Mouse (Mus musculus): ENCODE results near the gene Dapk2. TPM values are rescaled to one million over a fixed set of nuclear protein-coding genes. Genes with fewer than 3 reads are reported as not detected.

Gene Dapk2
- total RNA-seq, 2 experiments from 2014 or later, result 0.61 to 1.4 TPM

DNA sequence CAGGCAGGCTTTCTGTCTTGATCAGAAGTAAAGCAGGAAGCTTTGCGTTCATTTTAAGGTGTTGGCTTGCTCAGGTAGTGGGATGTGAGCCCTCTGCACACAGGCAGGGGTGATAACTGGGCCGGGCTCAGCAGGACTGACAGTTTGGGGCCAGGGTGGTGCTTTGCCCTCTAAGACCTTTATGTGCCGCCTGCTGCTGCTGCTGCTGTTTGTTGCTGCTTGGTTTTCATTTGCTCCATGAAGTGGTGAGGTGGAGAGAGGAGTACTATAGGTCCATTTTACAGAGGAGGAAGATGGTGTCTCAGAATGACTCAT is 24.6 kb downstream of the Dapk2 start:
- no peak for DNase-seq (ENCODE audit: extremely low spot score in 1 of 2, low spot score in 1 of 2)

DNA sequence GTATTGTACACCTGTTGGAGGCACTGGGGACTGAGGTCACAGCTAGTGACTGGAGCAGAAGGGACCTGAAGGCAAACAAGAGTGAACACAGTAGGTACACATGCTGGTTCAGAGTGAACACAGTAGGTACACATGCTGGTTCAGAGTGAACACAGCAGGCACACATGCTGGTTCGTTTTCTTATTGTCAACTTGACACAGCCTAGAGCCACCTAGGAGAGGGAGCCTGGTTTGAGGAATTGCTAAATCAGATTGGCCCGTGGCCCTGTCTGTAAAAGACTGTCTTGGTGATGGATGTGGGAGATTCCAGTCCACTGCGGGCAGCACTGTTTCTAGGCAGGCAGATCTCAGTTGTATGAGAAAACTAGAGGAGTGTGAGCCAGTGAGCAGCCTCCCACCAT is 25.0 kb downstream of the Dapk2 start:
- no peak for DNase-seq (ENCODE audit: extremely low spot score in 1 of 2, low spot score in 1 of 2)

DNA sequence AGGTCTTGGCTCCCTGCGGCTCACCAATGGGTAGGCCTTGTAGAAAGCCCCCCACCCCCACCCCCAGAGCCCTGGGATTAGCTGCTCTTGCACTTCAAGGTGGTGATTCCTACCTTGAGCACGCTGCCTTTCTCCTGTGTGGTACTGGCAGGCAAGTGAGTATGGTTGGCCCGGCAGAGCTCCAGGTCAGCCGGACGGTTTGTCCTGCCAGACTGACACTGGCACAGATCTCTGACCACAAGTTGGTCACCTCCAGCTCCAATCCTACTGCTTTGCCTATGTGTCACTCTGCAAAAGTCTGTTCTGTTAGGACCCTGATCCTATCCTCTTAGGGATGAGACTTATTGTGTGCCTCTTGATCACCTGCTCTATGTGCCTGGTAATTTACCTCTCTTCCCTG is 26.5 kb downstream of the Dapk2 start:
- DNase-seq (ENCODE audit: extremely low spot score in 1 of 2, low spot score in 1 of 2), result no peak

- DNase-seq (ENCODE audit: extremely low spot score in 1 of 2, low spot score in 1 of 2), result no peak
These were observed 28.4 kb downstream of the Dapk2 start for GRCm38 (mm10) chr9:66186426-66186825.

DNA sequence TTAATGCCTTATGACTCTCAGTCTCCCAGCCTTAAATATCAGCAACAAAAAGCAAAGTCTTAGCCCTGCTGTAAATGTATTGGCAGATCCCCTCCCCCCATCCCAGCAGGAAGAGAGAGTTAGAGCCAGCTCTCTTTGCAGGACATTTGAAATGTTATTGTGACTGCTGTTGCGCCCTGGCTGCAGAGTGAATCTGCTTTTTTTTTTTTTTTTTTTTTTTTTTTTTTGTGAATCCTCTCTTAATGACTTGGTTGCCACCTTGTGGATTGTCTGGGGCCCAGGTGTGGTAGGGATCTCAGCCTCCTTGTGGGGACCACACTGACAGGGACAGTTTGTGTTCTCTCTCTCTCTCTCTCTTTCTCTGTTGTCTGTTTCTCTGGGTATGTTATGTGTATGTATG is 31.0 kb downstream of the Dapk2 start:
- DNase-seq (ENCODE audit: extremely low spot score in 1 of 2, low spot score in 1 of 2), result no peak

DNA sequence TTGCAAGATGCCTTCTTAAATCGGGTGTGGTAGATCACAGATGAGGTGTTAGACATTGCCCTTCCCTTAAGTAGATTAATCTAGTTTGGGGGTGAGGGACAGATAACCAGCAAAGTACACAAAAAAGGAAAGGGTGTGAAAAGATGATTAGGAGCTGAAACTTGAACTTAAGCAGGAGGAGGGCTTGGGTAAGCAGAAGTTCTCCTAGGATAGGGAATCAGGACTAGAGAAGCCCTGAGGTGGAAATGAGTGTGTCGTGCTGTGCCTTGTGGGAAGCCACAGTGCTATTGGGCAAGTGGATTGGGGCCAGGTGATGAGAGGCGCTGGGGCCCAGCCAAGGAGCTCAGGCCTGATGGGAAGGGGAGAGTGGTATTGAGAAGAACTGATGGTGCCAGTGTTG is 36.0 kb downstream of the Dapk2 start:
- no peak for DNase-seq (ENCODE audit: extremely low spot score in 1 of 2, low spot score in 1 of 2)

DNA sequence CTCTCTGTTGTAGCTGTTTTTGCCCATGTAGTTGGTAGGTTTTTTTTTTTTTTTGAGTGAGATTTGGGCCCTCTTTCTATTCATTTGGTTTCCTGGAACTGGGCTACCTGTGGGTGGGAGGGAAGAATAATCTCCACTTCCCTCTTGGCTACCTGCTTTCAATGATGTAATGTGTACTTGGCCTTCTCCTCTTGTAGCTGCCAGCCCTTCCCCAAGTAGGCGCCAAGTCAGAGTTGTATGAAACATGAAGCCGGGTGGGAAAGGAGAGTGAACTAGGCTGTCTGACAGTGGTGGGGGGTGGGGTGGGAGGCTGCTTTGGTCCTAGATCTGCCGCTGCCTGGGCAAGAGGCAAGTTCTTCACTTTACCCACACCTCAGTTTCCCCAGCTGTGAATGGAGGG is 38.5 kb downstream of the Dapk2 start:
- DNase-seq (ENCODE audit: extremely low spot score in 1 of 2, low spot score in 1 of 2), result no peak

GRCm38 (mm10) chr9:66198533-66198932 is 40.5 kb downstream of the Dapk2 start:
- DNase-seq (ENCODE audit: extremely low spot score in 1 of 2, low spot score in 1 of 2), result no peak

DNA sequence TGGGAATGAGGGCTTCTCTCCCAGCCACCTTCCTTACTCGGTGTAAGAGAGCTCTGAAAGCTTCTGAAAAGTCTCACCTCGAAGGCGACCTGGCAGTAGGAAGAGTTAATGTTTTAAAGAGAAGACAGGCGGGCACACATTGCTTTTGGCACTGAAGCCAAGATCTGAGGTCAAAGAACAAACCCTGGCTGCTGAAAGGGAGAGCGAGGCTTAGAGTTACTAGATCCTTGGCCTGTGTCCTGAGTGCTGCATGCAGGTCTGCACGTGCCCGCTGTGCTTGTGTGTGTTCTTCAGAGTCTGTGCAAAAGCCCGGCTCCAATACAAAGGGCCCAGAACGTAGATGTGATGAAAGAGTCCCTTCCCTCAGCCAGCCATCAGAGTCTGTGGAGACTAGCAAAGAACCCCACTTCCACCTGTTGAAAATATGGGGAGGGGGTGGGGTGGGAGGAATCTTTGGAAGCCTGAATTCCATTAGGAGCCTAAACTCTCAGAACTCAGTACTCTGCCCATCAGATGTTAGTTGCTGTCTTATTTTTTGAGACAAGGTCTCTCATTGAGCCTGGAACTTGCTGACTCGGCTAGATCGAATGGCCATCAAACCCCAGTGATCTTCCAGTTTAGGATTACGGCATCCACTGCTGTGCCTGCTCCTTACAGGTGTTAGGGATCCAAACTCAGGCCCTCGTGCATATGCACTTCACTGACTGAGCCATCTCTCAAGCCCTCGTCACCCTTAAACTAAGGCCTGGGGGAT is 41.8 kb downstream of the Dapk2 start:
- no peak for DNase-seq (ENCODE audit: extremely low spot score in 1 of 2, low spot score in 1 of 2)

DNA sequence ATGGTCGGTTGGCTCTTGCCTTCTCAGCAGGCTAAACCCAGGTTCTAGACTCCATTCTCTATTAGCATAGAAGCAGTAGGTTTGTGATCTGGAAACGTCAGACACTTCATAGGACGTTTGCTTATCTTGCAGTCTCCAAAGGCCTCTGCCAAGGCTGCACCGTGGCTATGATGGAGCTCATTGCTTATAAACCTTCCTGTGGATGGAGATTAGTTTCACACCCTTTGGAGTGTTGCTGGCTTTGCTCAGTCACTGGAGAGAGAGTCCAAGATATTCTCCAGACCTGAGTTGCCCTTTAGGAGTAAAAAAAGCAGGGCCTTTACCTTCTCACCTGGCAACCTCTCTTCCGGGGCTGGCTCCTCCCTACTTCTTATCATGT is 42.4 kb downstream of the Dapk2 start:
- DNase-seq (ENCODE audit: extremely low spot score in 1 of 2, low spot score in 1 of 2), result no peak

GRCm38 (mm10) chr9:66201665-66202064 is 43.6 kb downstream of the Dapk2 start:
- no peak for DNase-seq (ENCODE audit: extremely low spot score in 1 of 2, low spot score in 1 of 2)

GRCm38 (mm10) chr9:66202463-66202862 is 44.4 kb downstream of the Dapk2 start:
- DNase-seq (ENCODE audit: extremely low spot score in 1 of 2, low spot score in 1 of 2), result no peak

DNA sequence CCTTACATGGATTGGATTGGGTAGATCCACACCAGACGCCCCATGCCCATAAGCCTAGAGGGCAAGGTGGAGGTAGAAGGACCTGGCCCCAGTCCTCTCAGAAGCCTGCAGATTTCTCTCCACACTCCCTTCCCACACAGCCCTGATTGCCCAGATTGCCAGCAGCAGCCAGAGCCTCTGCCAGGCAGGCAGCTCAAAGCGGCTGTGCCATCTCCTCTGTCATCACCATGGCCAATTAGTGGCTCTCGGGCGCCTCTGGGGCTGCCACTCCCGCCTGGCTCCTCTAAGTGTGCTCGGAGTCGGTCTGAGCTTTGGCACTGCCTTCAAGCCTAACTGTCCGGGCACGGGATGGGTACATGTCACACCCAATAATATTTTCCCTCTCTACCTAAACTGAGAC is 47.7 kb downstream of the Dapk2 start:
- DNase-seq (ENCODE audit: extremely low spot score in 1 of 2, low spot score in 1 of 2), result peak; percentile 12 to 14

DNA sequence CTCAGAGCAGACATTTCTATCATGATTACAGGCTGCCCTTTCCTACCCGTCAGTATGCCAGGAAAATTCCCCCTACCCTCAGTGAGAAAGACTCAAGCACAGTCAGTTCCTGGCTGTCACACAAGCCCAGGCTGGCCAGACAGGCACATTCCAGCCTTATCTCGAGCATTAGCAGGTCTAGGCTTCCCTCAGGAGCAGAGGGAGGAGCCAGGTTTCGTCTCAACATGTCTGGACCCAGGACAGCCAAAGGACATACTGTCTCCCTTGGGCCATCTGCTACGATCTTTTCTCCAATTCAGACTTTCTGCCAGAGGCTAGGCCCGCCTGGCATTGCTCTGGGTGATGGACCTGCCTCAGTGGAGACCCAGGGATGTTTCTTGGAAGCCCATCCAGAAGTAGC is 48.8 kb downstream of the Dapk2 start:
- no peak for DNase-seq (ENCODE audit: extremely low spot score in 1 of 2, low spot score in 1 of 2)

DNA sequence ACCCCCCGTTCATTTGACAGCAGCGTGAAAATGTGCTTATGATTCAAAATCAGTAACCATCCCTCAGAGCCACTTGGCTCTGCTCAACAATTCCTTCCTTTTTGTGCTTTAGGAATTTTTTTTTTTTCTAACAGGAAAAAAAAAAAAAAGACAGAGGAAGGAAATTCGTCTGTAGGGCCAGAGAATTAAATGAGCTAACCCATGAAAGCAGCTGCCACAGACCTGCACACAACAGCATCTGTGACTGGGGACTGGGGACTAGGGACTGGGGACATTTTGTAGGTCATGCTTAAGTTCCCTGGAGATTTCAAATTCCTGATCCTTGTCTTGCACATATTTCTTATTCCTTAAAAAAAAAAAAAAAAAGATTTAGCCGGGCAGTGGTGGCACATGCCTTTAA is 53.4 kb downstream of the Dapk2 start:
- no peak for DNase-seq (ENCODE audit: extremely low spot score in 1 of 2, low spot score in 1 of 2)

DNA sequence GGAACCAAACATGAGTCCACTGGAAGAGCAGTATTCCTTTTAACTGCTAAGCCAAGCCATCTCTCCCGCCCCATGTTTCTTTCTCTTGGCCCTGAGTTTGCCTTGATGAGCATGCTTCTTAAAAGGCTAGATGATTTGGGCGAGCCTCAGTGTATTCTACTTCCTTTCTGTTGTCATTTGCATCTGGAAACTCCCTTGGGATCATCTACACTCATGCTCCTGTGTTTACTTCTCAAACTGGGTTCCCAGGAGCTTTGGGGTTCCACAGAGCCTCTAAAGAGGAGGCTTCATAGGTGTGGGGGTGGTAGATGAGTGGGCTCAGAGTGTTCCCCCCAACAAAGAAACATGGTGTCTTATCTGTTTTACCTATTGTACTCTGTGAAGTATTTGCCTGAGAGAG is 54.1 kb downstream of the Dapk2 start:
- DNase-seq (ENCODE audit: extremely low spot score in 1 of 2, low spot score in 1 of 2), result no peak

DNA sequence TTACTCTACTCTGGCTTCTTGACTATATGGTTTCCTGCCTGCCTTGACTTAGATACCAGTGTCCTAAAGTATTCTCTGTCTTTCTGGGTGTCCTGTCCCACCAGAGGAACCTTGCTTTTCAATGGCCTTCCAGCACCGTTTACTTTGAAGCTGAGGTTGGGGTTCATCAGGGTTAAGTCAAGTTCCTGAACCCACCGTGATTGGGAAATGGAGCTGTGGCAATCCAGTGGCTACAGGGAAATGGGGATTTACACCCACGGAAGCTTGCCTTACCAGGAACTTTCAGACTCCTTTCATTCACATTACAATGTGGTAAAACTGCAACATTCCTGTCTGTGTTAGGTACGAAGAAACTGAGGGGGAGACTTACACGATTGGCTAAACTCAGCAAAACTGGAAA is 54.8 kb downstream of the Dapk2 start:
- no peak for DNase-seq (ENCODE audit: extremely low spot score in 1 of 2, low spot score in 1 of 2)

DNA sequence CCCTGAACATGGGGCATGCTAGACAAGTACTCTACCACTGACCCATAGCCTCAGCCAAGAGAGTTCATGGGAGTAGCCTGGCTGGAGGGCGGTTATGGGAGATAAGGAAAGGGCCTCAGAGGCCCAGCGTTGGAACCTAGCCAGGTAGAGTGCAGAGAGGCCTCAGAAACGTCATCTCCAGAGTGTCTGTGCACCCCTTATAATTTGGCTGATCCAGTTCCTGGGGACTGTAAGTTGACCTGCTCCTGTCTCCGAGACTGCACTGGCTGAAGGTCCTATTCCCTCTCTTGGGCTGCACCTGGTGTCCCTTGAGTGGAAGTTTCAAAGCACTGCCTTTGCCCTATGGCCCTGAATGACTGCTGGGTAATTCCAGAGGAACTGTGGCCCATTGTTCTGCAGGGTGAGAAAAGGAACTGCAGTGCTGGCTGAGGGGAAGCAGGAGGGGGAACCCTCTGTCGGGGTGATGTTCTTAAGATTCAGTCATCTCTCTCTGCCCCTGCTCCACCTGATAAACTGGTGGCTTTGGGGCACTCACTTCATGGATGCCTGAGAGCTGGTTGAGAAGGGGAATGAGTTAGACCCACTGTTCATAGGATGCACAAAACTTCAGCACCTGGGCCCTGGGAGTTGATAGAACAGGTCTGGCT is 55.5 kb downstream of the Dapk2 start:
- no peak for DNase-seq (ENCODE audit: extremely low spot score in 1 of 2, low spot score in 1 of 2)

DNA sequence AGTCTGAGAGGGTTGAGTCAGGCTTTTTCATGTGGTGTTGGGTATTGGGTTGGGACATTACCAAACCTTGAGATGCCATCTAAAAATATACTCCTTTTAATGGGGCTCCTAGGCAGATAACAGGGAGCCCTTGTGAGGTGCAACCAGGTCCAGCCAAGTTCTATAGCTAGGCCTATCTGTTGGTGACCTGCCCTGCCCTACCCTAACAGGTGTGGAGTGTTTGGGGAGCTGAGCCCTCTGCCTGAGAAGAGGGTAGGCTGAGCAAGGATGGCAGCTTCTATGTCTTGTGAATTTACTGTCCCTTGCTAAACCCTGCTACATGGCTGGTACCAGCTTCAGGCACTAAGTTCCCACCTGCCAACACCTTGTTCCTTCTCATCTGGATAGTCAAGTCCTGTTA is 57.5 kb downstream of the Dapk2 start:
- DNase-seq (ENCODE audit: extremely low spot score in 1 of 2, low spot score in 1 of 2), result no peak

GRCm38 (mm10) chr9:66217970-66218369 is 59.9 kb downstream of the Dapk2 start:
- DNase-seq (ENCODE audit: extremely low spot score in 1 of 2, low spot score in 1 of 2), result no peak

- no peak for DNase-seq (ENCODE audit: extremely low spot score in 1 of 2, low spot score in 1 of 2)
These were observed 61.1 kb downstream of the Dapk2 start for GRCm38 (mm10) chr9:66218917-66219725.

DNA sequence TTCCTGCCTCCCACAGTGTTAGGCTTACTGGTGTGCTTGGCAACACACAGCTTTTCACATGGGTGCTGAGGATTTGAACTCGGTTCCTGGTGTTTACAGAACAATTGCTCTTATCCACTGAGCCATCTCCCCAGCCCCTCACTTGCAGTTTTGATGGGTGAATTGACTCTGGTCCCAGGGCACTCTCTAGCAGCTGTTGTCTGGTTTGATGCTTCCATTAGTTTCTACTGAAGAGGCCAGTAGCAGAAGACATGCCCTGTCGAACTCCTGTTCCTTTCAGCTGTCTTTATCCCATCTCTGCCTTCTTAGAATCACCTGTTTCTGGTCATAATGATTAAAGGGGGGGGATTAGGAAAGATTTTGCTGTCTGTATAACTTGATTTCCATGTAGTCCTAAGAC is 65.8 kb downstream of the Dapk2 start:
- DNase-seq (ENCODE audit: extremely low spot score in 1 of 2, low spot score in 1 of 2), result no peak
